Mouse (Mus musculus) limb, embryonic 14.5 days (tissue): ENCODE results near the gene Jam3. TPM values are rescaled to one million over a fixed set of nuclear protein-coding genes. Genes with fewer than 3 reads are reported as not detected.

ENCODE experiments used
- ATAC-seq: fragments of 200-750 bp; cut with Nextera tagmentation; 2 replicates; pipeline ENCODE4 v1.8.0; 2017; ENCODE audit warnings: low read depth, moderate number of reproducible peaks, moderate TSS enrichment; ENCODE audit not compliant: low FRiP score
- DNase-seq: peaks from one replicate; pipeline ENCODE4 v3.0.0-alpha.2; 2015; ENCODE audit warnings: low spot score
- H3K27ac ChIP-seq: fragments of 300-500 bp; sonication (generic); replicated peaks from 2 replicates; pipeline ENCODE4 v1.5.1; 2014; ENCODE audit warnings: low read depth, mild to moderate bottlenecking, low read length, moderate library complexity, mixed read lengths
- H3K27me3 ChIP-seq: fragments of 300-500 bp; sonication (generic); 2 replicates; pipeline ENCODE4 v1.6.1; 2014; ENCODE audit warnings: low read length, mixed read lengths; ENCODE audit not compliant: control insufficient read depth, insufficient read depth
- H3K36me3 ChIP-seq: fragments of 300-500 bp; sonication (generic); 2 replicates; pipeline ENCODE4 v1.6.1; 2014; ENCODE audit warnings: mild to moderate bottlenecking, low read length, moderate library complexity, mixed read lengths; ENCODE audit not compliant: control insufficient read depth, insufficient read depth
- H3K4me1 ChIP-seq: fragments of 300-500 bp; sonication (generic); 2 replicates; pipeline ENCODE4 v1.6.1; 2014; ENCODE audit warnings: antibody characterized with exemption, low read length, mixed read lengths; ENCODE audit not compliant: control insufficient read depth, insufficient read depth
- H3K4me2 ChIP-seq: fragments of 300-500 bp; sonication (generic); replicated peaks from 2 replicates; pipeline ENCODE4 v1.6.1; 2014; ENCODE audit warnings: low read depth, mild to moderate bottlenecking, low read length, moderate library complexity; ENCODE audit not compliant: severe bottlenecking
- H3K4me3 ChIP-seq: fragments of 300-500 bp; sonication (generic); replicated peaks from 2 replicates; pipeline ENCODE4 v1.5.1; 2014; ENCODE audit warnings: low read length
- H3K9ac ChIP-seq: fragments of 300-500 bp; sonication (generic); 2 replicates; pipeline ENCODE4 v1.6.1; 2014; ENCODE audit warnings: mild to moderate bottlenecking, low read depth, low read length, moderate library complexity; ENCODE audit not compliant: severe bottlenecking
- H3K9me3 ChIP-seq: fragments of 300-500 bp; sonication (generic); 2 replicates; pipeline ENCODE4 v1.6.1; 2016; ENCODE audit warnings: low read length; ENCODE audit not compliant: control insufficient read depth
- POLR2A ChIP-seq: fragments of 200-500 bp; IDR thresholded peaks from 2 replicates; pipeline ENCODE4 v1.8.0; 2012; ENCODE audit warnings: inconsistent platforms, mild to moderate bottlenecking, moderate library complexity, borderline replicate concordance; ENCODE audit not compliant: insufficient read depth, insufficient read length; ENCODE audit errors: extremely low read depth
- WGBS: fragments of 180-500 bp; shearing (Covaris S2); extraction: QIAGEN DNeasy Blood & Tissue Kit; methylation state at CpG from one replicate; pipeline ENCODE4 v1.1.7; 2014; 5-methylcytosine and 5-hydroxymethylcytosine counted together
- polyA plus RNA-seq, 2 experiments: library from polyadenylated mRNA; depleted of rRNA in 1 of 2; stranded (reverse) in 1 of 2; unstranded in 1 of 2; fragments of >200 nt; fragmentation: Nextera tagmentation in 1 of 2; extraction: Ambion mirVana in 1 of 2; gene quantifications; 2 replicates each; pipeline versions ENCODE4 v1.2.1 to v1.2.3; 2012 to 2014

Jam3 gene
- polyA plus RNA-seq, 2 experiments = 100 to 110 TPM

GRCm38 (mm10) chr9:27140432-27141065, 14.7 kb downstream of the Jam3 start:
- no peak overlapping the region for H3K4me2 ChIP-seq
- TF ChIP-seq POLR2A = no peak
- no peak for DNase-seq
- ATAC-seq = no peak
- no peaks in the 10 kb centered on the region for H3K4me1 ChIP-seq
- H3K27ac ChIP-seq = no peak overlapping the region
- H3K9me3 ChIP-seq = no peaks in the 10 kb centered on the region
- no peak overlapping the region for H3K9ac ChIP-seq
- 95% methylated on average over 10 of the region's 10 CpGs for WGBS
- H3K4me3 ChIP-seq = no peak overlapping the region
- H3K27me3 ChIP-seq = no peaks in the 10 kb centered on the region
- H3K36me3 ChIP-seq = peaks cover 14% of the 10 kb centered on the region

- Histone ChIP-seq H3K4me1 (no peaks in the 10 kb centered on the region), H3K9me3 (no peaks in the 10 kb centered on the region)
Observed at GRCm38 (mm10) chr9:27136651-27137050, 18.6 kb downstream of the Jam3 start.

GRCm38 (mm10) chr9:27135372-27135771, 19.8 kb downstream of the Jam3 start:
- no peaks in the 10 kb centered on the region for H3K4me1 ChIP-seq
- no peaks in the 10 kb centered on the region for H3K36me3 ChIP-seq
- DNase-seq (no peak), ATAC-seq (no peak)
- no peak for TF ChIP-seq POLR2A
- no peak overlapping the region for H3K27ac ChIP-seq
- no peak overlapping the region for H3K4me2 ChIP-seq
- H3K9ac ChIP-seq = no peak overlapping the region
- WGBS = 94% methylated on average over 7 of the region's 7 CpGs
- no peak overlapping the region for H3K4me3 ChIP-seq
- no peaks in the 10 kb centered on the region for H3K27me3 ChIP-seq
- H3K9me3 ChIP-seq = no peaks in the 10 kb centered on the region

More at GRCm38 (mm10) chr9:27136651-27137050, 18.6 kb downstream of the Jam3 start:
- 86% methylated on average over 8 of the region's 8 CpGs for WGBS
- no peak for TF ChIP-seq POLR2A
- no peaks in the 10 kb centered on the region for H3K27me3 ChIP-seq
- H3K27ac ChIP-seq = no peak overlapping the region
- peaks cover 6% of the 10 kb centered on the region for H3K36me3 ChIP-seq
- H3K9ac ChIP-seq = no peak overlapping the region
- H3K4me3 ChIP-seq = no peak overlapping the region
- ATAC-seq (no peak), DNase-seq (no peak)
- no peak overlapping the region for H3K4me2 ChIP-seq

- Histone ChIP-seq H3K4me2 (no peak overlapping the region), H3K27me3 (no peaks in the 10 kb centered on the region), H3K9me3 (no peaks in the 10 kb centered on the region), H3K4me1 (no peaks in the 10 kb centered on the region), H3K27ac (no peak overlapping the region), H3K9ac (no peak overlapping the region), H3K4me3 (no peak overlapping the region), H3K36me3 (no peaks in the 10 kb centered on the region)
- no peak for TF ChIP-seq POLR2A
- ATAC-seq (no peak), DNase-seq (no peak)
- 71% methylated on average over 1 of the region's 1 CpGs for WGBS
Observed at GRCm38 (mm10) chr9:27134410-27134809, 20.8 kb downstream of the Jam3 start.

- Histone ChIP-seq H3K4me1 (no peaks in the 10 kb centered on the region), H3K9ac (no peak overlapping the region), H3K27ac (no peak overlapping the region), H3K4me2 (no peak overlapping the region), H3K4me3 (no peak overlapping the region), H3K9me3 (no peaks in the 10 kb centered on the region), H3K27me3 (no peaks in the 10 kb centered on the region), H3K36me3 (no peaks in the 10 kb centered on the region)
- TF ChIP-seq POLR2A = no peak
- DNase-seq (no peak), ATAC-seq (no peak)
- 70% methylated on average over 4 of the region's 4 CpGs for WGBS
Observed at GRCm38 (mm10) chr9:27128629-27129028, 26.6 kb downstream of the Jam3 start.
